Mouse (Mus musculus) megakaryocyte, embryonic 14.5 days (primary cell): Measurements from ENCODE around the gene Slc25a26. TPM values are rescaled to one million over a fixed set of nuclear protein-coding genes. Genes with fewer than 3 reads are reported as not detected.

ENCODE experiments used
- H3K27me3 ChIP-seq: replicated peaks from 2 replicates; pipeline ENCODE3; 2012; ENCODE audit warnings: inconsistent platforms
- H3K36me3 ChIP-seq: replicated peaks from 2 replicates; pipeline ENCODE3; 2012; ENCODE audit warnings: low read length, inconsistent platforms, mixed read lengths
- H3K4me1 ChIP-seq: 2 replicates; pipeline ENCODE4 v1.6.1; 2012; ENCODE audit warnings: inconsistent platforms
- H3K4me3 ChIP-seq: replicated peaks from 2 replicates; pipeline ENCODE3; 2012; ENCODE audit warnings: moderate library complexity, mild to moderate bottlenecking, inconsistent platforms
- H3K9me3 ChIP-seq: 2 replicates; pipeline ENCODE4 v1.6.1; 2012; ENCODE audit warnings: inconsistent platforms
- FLI1 ChIP-seq: IDR thresholded peaks from 2 replicates; pipeline ENCODE4 v1.6.1; 2012; ENCODE audit warnings: low read length, inconsistent platforms, mixed read lengths
- GATA1 ChIP-seq: IDR thresholded peaks from 3 replicates; pipeline ENCODE4 v1.6.1; 2012; ENCODE audit warnings: mixed read lengths, low read length, inconsistent platforms, borderline replicate concordance
- polyA plus RNA-seq: library from polyadenylated mRNA; stranded (reverse); fragments of >175 nt; gene quantifications from 2 replicates; pipeline ENCODE4 v1.2.3, GENCODE M21; 2012; ENCODE audit warnings: low replicate concordance; ENCODE audit not compliant: insufficient read depth

Slc25a26 gene
- polyA plus RNA-seq, 1 experiment: 1.8 TPM

DNA sequence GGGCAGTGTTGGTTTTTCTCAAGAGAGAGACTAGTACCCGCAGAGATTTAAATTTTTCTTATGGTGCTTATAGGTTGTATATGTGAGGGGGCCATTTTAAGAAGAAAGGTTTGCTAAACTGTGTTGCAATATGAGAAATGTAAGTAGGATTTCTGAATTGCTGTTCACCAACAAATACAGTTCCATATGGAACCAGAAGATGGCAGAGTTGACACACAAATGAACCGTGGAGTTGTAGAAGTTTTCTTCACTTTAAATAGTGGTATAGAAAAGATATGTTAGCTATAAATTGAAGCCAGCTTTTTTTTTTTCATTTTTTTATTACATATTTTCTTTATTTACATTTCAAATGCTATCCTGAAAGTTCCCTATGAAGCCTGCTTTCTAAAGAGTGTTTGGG, 24.2 kb downstream of the Slc25a26 start:
- TF ChIP-seq GATA1: no peak
- no peak for TF ChIP-seq FLI1
- no peak overlapping the region for H3K4me3 ChIP-seq
- no peaks in the 10 kb centered on the region for H3K9me3 ChIP-seq
- H3K36me3 ChIP-seq: no peaks in the 10 kb centered on the region
- no peaks in the 10 kb centered on the region for H3K4me1 ChIP-seq
- no peaks in the 10 kb centered on the region for H3K27me3 ChIP-seq

- H3K4me1 ChIP-seq: no peaks in the 10 kb centered on the region
- H3K4me3 ChIP-seq: no peak overlapping the region
- no peak for TF ChIP-seq GATA1
- TF ChIP-seq FLI1: no peak
- no peaks in the 10 kb centered on the region for H3K27me3 ChIP-seq
- no peaks in the 10 kb centered on the region for H3K9me3 ChIP-seq
- no peaks in the 10 kb centered on the region for H3K36me3 ChIP-seq
Measured at GRCm38 (mm10) chr6:94530756-94531155, 30.6 kb downstream of the Slc25a26 start.

GRCm38 (mm10) chr6:94532086-94532485, 32.0 kb downstream of the Slc25a26 start:
- H3K4me3 ChIP-seq: no peak overlapping the region
- no peaks in the 10 kb centered on the region for H3K9me3 ChIP-seq
- H3K27me3 ChIP-seq: no peaks in the 10 kb centered on the region
- TF ChIP-seq GATA1 (no peak), FLI1 (no peak)
- H3K36me3 ChIP-seq: no peaks in the 10 kb centered on the region
- H3K4me1 ChIP-seq: no peaks in the 10 kb centered on the region

DNA sequence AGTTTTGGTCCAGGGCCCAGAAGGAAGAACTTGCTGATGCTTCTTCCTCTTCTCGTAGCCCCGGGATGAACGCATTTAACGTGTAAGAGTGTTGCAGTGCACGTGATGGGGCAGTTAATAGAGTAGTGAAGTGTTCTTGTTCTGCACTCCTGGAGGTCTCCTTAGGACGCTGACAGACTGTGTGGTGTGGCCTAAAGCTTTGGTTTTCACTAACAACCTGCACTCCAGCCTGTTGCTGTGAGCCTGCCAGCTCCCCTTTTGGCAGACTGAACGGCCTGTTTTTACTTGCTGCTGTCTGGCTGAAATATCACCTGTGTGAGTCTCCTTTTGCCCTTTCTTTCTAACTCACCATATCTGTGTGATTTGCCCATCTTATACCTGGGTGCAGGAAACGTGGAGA, 36.3 kb downstream of the Slc25a26 start:
- H3K4me3 ChIP-seq: no peak overlapping the region
- H3K36me3 ChIP-seq: no peaks in the 10 kb centered on the region
- no peaks in the 10 kb centered on the region for H3K9me3 ChIP-seq
- no peaks in the 10 kb centered on the region for H3K4me1 ChIP-seq
- TF ChIP-seq FLI1 (no peak), GATA1 (no peak)
- no peaks in the 10 kb centered on the region for H3K27me3 ChIP-seq

- Histone ChIP-seq H3K4me1 (no peaks in the 10 kb centered on the region), H3K4me3 (no peak overlapping the region), H3K9me3 (no peaks in the 10 kb centered on the region), H3K27me3 (no peaks in the 10 kb centered on the region), H3K36me3 (no peaks in the 10 kb centered on the region)
- TF ChIP-seq GATA1: no peak
Measured at GRCm38 (mm10) chr6:94537652-94538051, 37.5 kb downstream of the Slc25a26 start.

DNA sequence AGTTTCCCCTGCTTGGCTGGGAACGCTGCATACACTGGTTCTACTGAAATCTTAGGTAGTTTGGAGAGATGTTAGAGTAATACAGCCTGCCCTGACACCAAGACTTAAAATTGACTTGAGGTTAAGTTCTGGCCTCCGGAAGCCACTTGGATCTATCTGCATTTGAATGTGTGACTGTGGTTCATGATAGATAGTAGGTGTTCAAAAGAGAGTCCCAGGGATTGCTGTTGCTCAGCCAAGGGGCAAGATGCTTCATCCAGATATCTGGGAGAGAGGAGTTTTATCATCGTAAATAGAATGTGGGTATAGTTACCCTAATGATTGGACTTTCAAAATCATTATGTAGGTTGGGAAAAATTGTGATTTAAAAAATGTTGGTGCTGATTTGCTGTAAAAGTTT, 40.0 kb downstream of the Slc25a26 start:
- Histone ChIP-seq H3K9me3 (no peaks in the 10 kb centered on the region), H3K4me1 (no peaks in the 10 kb centered on the region), H3K27me3 (no peaks in the 10 kb centered on the region), H3K36me3 (no peaks in the 10 kb centered on the region), H3K4me3 (no peak overlapping the region)
- TF ChIP-seq FLI1 (no peak), GATA1 (no peak)

GRCm38 (mm10) chr6:94540615-94541014, 40.5 kb downstream of the Slc25a26 start:
- TF ChIP-seq GATA1: no peak
- no peak for TF ChIP-seq FLI1
- Histone ChIP-seq H3K36me3 (no peaks in the 10 kb centered on the region), H3K4me1 (no peaks in the 10 kb centered on the region), H3K27me3 (no peaks in the 10 kb centered on the region), H3K9me3 (no peaks in the 10 kb centered on the region), H3K4me3 (no peak overlapping the region)

DNA sequence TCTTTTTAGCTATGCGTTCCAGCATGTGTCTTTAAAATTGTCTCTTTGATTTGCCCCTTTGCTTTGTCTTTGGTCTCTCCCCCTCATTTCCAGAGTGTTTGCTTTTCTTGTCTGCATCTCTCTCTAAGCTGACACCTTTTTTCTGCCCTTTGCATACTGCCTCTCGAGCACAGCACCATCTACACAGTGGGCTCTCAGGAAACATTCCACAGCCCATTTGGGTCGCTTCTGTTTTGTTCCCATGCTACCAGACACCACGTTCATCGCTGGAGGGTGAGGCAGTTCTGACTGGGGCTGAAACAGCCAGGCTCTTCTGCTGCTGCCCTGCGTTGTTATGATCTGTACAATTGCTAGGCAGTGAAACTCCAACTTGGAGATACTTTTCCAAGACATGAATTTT, 41.0 kb downstream of the Slc25a26 start:
- no peaks in the 10 kb centered on the region for H3K36me3 ChIP-seq

GRCm38 (mm10) chr6:94541854-94542253, 41.7 kb downstream of the Slc25a26 start:
- H3K4me3 ChIP-seq: no peak overlapping the region
- no peaks in the 10 kb centered on the region for H3K4me1 ChIP-seq
- TF ChIP-seq GATA1: no peak
- TF ChIP-seq FLI1: no peak
- no peaks in the 10 kb centered on the region for H3K36me3 ChIP-seq
- no peaks in the 10 kb centered on the region for H3K9me3 ChIP-seq
- H3K27me3 ChIP-seq: no peaks in the 10 kb centered on the region

More for the DNA sequence above, 41.0 kb downstream of the Slc25a26 start:
- TF ChIP-seq FLI1: no peak
- no peak for TF ChIP-seq GATA1
- Histone ChIP-seq H3K27me3 (no peaks in the 10 kb centered on the region), H3K9me3 (no peaks in the 10 kb centered on the region), H3K4me1 (no peaks in the 10 kb centered on the region), H3K4me3 (no peak overlapping the region)

- Histone ChIP-seq H3K36me3 (no peaks in the 10 kb centered on the region), H3K27me3 (no peaks in the 10 kb centered on the region), H3K9me3 (no peaks in the 10 kb centered on the region), H3K4me3 (no peak overlapping the region), H3K4me1 (peaks cover 7% of the 10 kb centered on the region)
- TF ChIP-seq FLI1 (no peak), GATA1 (no peak)
Measured at GRCm38 (mm10) chr6:94543902-94544840, 44.0 kb downstream of the Slc25a26 start.

GRCm38 (mm10) chr6:94547239-94547638, 47.1 kb downstream of the Slc25a26 start:
- TF ChIP-seq FLI1 (no peak), GATA1 (no peak)

More at GRCm38 (mm10) chr6:94547239-94547638, 47.1 kb downstream of the Slc25a26 start:
- H3K36me3 ChIP-seq: no peaks in the 10 kb centered on the region
- no peak overlapping the region for H3K4me3 ChIP-seq
- H3K27me3 ChIP-seq: no peaks in the 10 kb centered on the region
- H3K4me1 ChIP-seq: peaks cover 7% of the 10 kb centered on the region
- H3K9me3 ChIP-seq: peaks cover 6% of the 10 kb centered on the region
